In genomic region chr2:38544982-38545381, GRCm38 (mm10) we compare ENCODE assay signal across 22 mouse cellular contexts. TPM values are rescaled to one million over a fixed set of nuclear protein-coding genes. Genes with fewer than 3 reads are reported as not detected.
A peak's percentile ranks its signal among the peaks of the same experiment; 100 is the strongest.
DNase-seq lines count a peak whose midpoint lies in the region; ATAC-seq and TF ChIP-seq lines count a peak whose summit lies in the region.
"Had no signal": no experiment of that assay in that cellular context is flagged by ENCODE, and none has a peak within 500 bp of the region (broad histone marks: within the 10 kb centered on the region; RNA-seq: fewer than 3 reads in every experiment).

No protein-coding gene starts in this region.

- TF ChIP-seq CTCF in hindbrain, postnatal 0 days (IDR thresholded peaks at IDR 0.05; ENCODE audit: low read depth) = no peak

- no peak for ATAC-seq in hindbrain, postnatal 0 days
- no peak for ATAC-seq in erythroblast, adult 5-6 weeks (replicated peaks; ENCODE audit: low FRiP score, poor library complexity, severe bottlenecking)
- ATAC-seq: inflammation-experienced regulatory T-cells, adult 6 months; liver, postnatal 0 days; Patski had no signal

- intact Hi-C loops in left cerebral cortex, postnatal 4 days (cut with DNase I) = no loop called here

- no peak overlapping the region for H3K4me2 ChIP-seq in hindbrain, postnatal 0 days (ENCODE audit: low read depth, low read length)
- H3K4me2 ChIP-seq: embryonic facial prominence, embryonic 13.5 days; heart, embryonic 13.5 days; hindbrain, embryonic 12.5 days; limb, embryonic 13.5 days; neural tube, embryonic 15.5 days had no signal

- 73% methylated on average over 6 of the region's 6 CpGs for WGBS in hindbrain, embryonic 10.5 days
- 77% methylated on average over 6 of the region's 6 CpGs for WGBS in hindbrain, postnatal 0 days
- WGBS in macrophage (ENCODE audit: missing documents) = 16% methylated on average over 6 of the region's 6 CpGs

- H3K9ac ChIP-seq in hindbrain, postnatal 0 days (replicated peaks; ENCODE audit: low read length) = no peak overlapping the region
- H3K9ac ChIP-seq: embryonic facial prominence, embryonic 13.5 days; heart, embryonic 13.5 days; hindbrain, embryonic 12.5 days; limb, embryonic 13.5 days; liver, postnatal 0 days; neural tube, embryonic 15.5 days had no signal

- H3K79me2 ChIP-seq in macrophage (ENCODE audit: inconsistent target) = peaks cover 100% of the 10 kb centered on the region

- no peaks in the 10 kb centered on the region for H3K36me3 ChIP-seq in hindbrain, embryonic 10.5 days
- H3K36me3 ChIP-seq in hindbrain, postnatal 0 days (ENCODE audit: insufficient read depth, low read length) = no peaks in the 10 kb centered on the region
- no peaks in the 10 kb centered on the region for H3K36me3 ChIP-seq in macrophage (ENCODE audit: inconsistent target)
- H3K36me3 ChIP-seq: hindbrain, embryonic 12.5 days; neural tube, embryonic 15.5 days had no signal

- H3K9me3 ChIP-seq in hindbrain, embryonic 10.5 days = no peaks in the 10 kb centered on the region
- no peaks in the 10 kb centered on the region for H3K9me3 ChIP-seq in hindbrain, postnatal 0 days (ENCODE audit: low read length)
- H3K9me3 ChIP-seq: embryonic facial prominence, embryonic 13.5 days; heart, embryonic 13.5 days; hindbrain, embryonic 12.5 days; limb, embryonic 13.5 days; neural tube, embryonic 15.5 days had no signal

- no peak for DNase-seq in hindbrain, embryonic 10.5 days (ENCODE audit: low spot score)
- DNase-seq in hindbrain, postnatal 0 days (ENCODE audit: low spot score) = no peak
- DNase-seq in lung, postnatal 25 days (ENCODE audit: low spot score) = peak; percentile 28
- no peak for DNase-seq in lung, postnatal 4 days
- DNase-seq in left cerebral cortex, postnatal 4 days = no peak
- DNase-seq: adrenal gland, postnatal 10 days; cerebellum, adult 9-11 months; heart, adult 18-20 months; kidney, adult 2 months; liver, postnatal 0 days; midbrain, embryonic 14.5 days; thymus, postnatal 36 days had no signal

- H3K4me1 ChIP-seq in hindbrain, embryonic 10.5 days (replicated peaks) = peaks cover 76% of the 10 kb centered on the region
- peaks cover 15% of the 10 kb centered on the region for H3K4me1 ChIP-seq in hindbrain, postnatal 0 days (ENCODE audit: insufficient read depth, low read length)

- H3K4me3 ChIP-seq in hindbrain, embryonic 10.5 days = no peak overlapping the region
- no peak overlapping the region for H3K4me3 ChIP-seq in hindbrain, postnatal 0 days (ENCODE audit: low read length)
- no peak overlapping the region for H3K4me3 ChIP-seq in macrophage (ENCODE audit: inconsistent target)
- H3K4me3 ChIP-seq: embryonic facial prominence, embryonic 13.5 days; heart, embryonic 13.5 days; hindbrain, embryonic 12.5 days; limb, embryonic 13.5 days; megakaryocyte, embryonic 14.5 days; neural tube, embryonic 15.5 days had no signal

- peak overlapping the region; percentile 81 for H3K27ac ChIP-seq in hindbrain, embryonic 10.5 days
- no peak overlapping the region for H3K27ac ChIP-seq in hindbrain, postnatal 0 days
- H3K27ac ChIP-seq in macrophage = peak overlapping the region; percentile 29
- H3K27ac ChIP-seq: embryonic facial prominence, embryonic 13.5 days; hindbrain, embryonic 12.5 days; limb, embryonic 13.5 days; neural tube, embryonic 15.5 days had no signal

- no peaks in the 10 kb centered on the region for H3K27me3 ChIP-seq in hindbrain, embryonic 10.5 days (ENCODE audit: insufficient read depth, poor library complexity, severe bottlenecking)
- no peaks in the 10 kb centered on the region for H3K27me3 ChIP-seq in hindbrain, postnatal 0 days (ENCODE audit: insufficient read depth, low read length)
- H3K27me3 ChIP-seq: embryonic facial prominence, embryonic 13.5 days; heart, embryonic 13.5 days; hindbrain, embryonic 12.5 days; limb, embryonic 13.5 days; neural tube, embryonic 15.5 days; Patski had no signal

RNA-seq across cellular contexts. Expression of gene Nek6, which starts 33.5 kb away (rescaled TPM):
- polyA plus RNA-seq in hindbrain, embryonic 10.5 days (2016; fragmentation: Nextera tagmentation; extraction: Ambion mirVana) = 68.8 and 77.5 TPM in 2 replicates
- total RNA-seq in hindbrain, postnatal 0 days (2014; rRNA removed) = 27.5 and 29.4 TPM in 2 replicates
- polyA plus RNA-seq in hindbrain, postnatal 0 days (2015; fragmentation: Nextera tagmentation; extraction: Ambion mirVana) = 65.3 and 75.1 TPM in 2 replicates
- 10 to 100 TPM in 24 of 26 experiments, 1 to 10 TPM in 2; 7.6 to 91.2 (median 22.2) TPM for total RNA-seq in macrophage (2018; cell fraction: chromatin; rRNA removed)
- 10 to 100 TPM; 21.6 to 55.9 (median 38.0) TPM for total RNA-seq in macrophage (2018; cell fraction: cytosol; rRNA removed)
- total RNA-seq in macrophage (2018; cell fraction: nucleus; rRNA removed) = 100 to 1,000 TPM in 1 of 26 experiments, 10 to 100 TPM in 24, 1 to 10 TPM in 1; 9.4 to 134 (median 28.9) TPM
- polyA plus RNA-seq in macrophage (2018) = 25.6 to 82.5 TPM (median 33.5 TPM) in 3 replicates
- 10 to 100 TPM; 29.0 to 33.7 TPM for total RNA-seq in left cerebral cortex, postnatal 4 days (2021)
- 0.38 and 1.9 TPM in 2 replicates for total RNA-seq in erythroblast, adult 5-6 weeks (2015; ENCODE audit: low replicate concordance)
- 0.14 and 1.9 TPM in 2 replicates for total RNA-seq in erythroblast, adult 5-6 weeks (2017; ENCODE audit: low replicate concordance)
